ENCODE assay signal across 8 mouse cellular contexts in the genomic region with DNA sequence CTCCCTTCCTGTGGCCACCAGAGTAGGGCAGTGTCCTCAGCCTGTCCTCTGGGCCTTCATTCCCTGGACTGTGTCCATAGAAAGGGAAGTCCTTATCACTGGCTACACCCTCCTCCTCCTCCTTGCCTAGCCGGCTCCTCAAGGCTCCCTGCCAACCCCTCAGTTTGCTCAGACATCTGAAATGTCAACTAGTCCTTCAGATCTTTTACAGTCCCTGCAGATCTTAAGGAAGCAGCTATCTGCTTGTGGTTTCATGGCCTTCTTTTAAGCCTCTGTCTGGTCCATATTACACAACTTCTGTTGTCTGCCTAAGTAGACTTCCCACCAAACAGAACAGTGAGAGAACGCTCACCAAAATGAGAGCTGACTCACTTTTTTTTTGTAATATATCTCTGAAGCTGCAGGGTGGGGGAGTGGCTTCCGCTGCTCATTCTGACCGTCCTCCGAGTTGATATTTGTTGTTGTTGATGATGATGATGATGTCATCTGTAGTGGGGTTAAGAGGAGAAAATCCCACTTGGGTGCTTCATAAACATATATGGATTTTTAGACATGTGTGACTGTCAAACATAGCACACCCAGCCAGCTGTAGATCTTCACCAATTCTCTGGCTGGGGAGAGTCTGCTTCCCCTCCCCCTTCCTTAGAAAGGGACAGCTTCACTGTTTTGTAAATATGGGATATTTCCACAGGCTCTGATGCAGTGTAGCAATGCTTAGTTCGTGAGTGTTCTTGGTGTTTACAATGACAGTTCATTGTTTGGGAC.
DNase-seq lines count a peak whose midpoint lies in the region; ATAC-seq and TF ChIP-seq lines count a peak whose summit lies in the region.

No protein-coding gene starts in this region.

- H3K27ac ChIP-seq in heart, postnatal 0 days (ENCODE audit: low read depth): peak overlapping the region; percentile 26; the same call in 1 of the 2 replicates
- no peak overlapping the region for H3K27ac ChIP-seq in midbrain, embryonic 10.5 days (replicated peaks)

- no peaks in the 10 kb centered on the region for H3K36me3 ChIP-seq in heart, postnatal 0 days (replicated peaks; ENCODE audit: control insufficient read depth, insufficient read depth, low read length)
- H3K36me3 ChIP-seq in midbrain, embryonic 10.5 days: no peaks in the 10 kb centered on the region

- peak; percentile 30 for ATAC-seq in frontal cortex, adult (ENCODE audit: low TSS enrichment)
- peak; percentile 73 for ATAC-seq in heart, postnatal 0 days (ENCODE audit: insufficient read depth, low read depth)

- no peak for DNase-seq in frontal cortex, adult 2 months (ENCODE audit: extremely low spot score in 1 of 2, low spot score in 1 of 2)
- peak; percentile 59 to 64 for DNase-seq in adrenal gland, postnatal 36 days
- peak; percentile 42 for DNase-seq in heart, postnatal 0 days (ENCODE audit: low spot score)
- DNase-seq in lung, postnatal 10 days: peak; percentile 79
- no peak for DNase-seq in cerebellum, postnatal 14 days
- DNase-seq in midbrain, embryonic 10.5 days (ENCODE audit: low spot score): no peak
- DNase-seq in cerebellum, postnatal 25 days: no peak

- no peaks in the 10 kb centered on the region for H3K27me3 ChIP-seq in heart, postnatal 0 days (ENCODE audit: control insufficient read depth, insufficient read depth, low read length)
- no peaks in the 10 kb centered on the region for H3K27me3 ChIP-seq in midbrain, embryonic 10.5 days (ENCODE audit: low read depth, poor library complexity, severe bottlenecking)

- TF ChIP-seq EP300 in heart, postnatal 0 days (IDR thresholded peaks at IDR 0.05; ENCODE audit: low read depth): no peak

- no peak overlapping the region for H3K9ac ChIP-seq in heart, postnatal 0 days (replicated peaks; ENCODE audit: low read depth, low read length)

- WGBS in heart, postnatal 0 days: 49% methylated on average over 6 of the region's 6 CpGs
- 80% methylated on average over 6 of the region's 6 CpGs for WGBS in midbrain, embryonic 10.5 days

- no peak overlapping the region for H3K4me3 ChIP-seq in heart, postnatal 0 days (ENCODE audit: low read depth, low read length)
- no peak overlapping the region for H3K4me3 ChIP-seq in midbrain, embryonic 10.5 days

- H3K4me1 ChIP-seq in heart, postnatal 0 days (ENCODE audit: control insufficient read depth, insufficient read depth): peaks cover 11% of the 10 kb centered on the region
- H3K4me1 ChIP-seq in midbrain, embryonic 10.5 days: peaks cover 16% of the 10 kb centered on the region

- TF ChIP-seq CTCF in heart, postnatal 0 days (IDR thresholded peaks at IDR 0.05; ENCODE audit: low read depth): 0 out of 2 replicates have a peak, but pooled peaks have one; percentile 12

- no peaks in the 10 kb centered on the region for H3K9me3 ChIP-seq in heart, postnatal 0 days (replicated peaks; ENCODE audit: control insufficient read depth, low read length)
- H3K9me3 ChIP-seq in midbrain, embryonic 10.5 days (replicated peaks): no peaks in the 10 kb centered on the region

- no peak overlapping the region for H3K4me2 ChIP-seq in heart, postnatal 0 days (ENCODE audit: low read depth, low read length)

Comparison
In these comparisons a context has a peak if more than half of its experiments do, and no peak if none do; other contexts are left out.
1. DNase-seq: peak in adrenal gland, postnatal 36 days (2 of 2), heart, postnatal 0 days (single experiment) and lung, postnatal 10 days (single experiment); none in frontal cortex, adult 2 months (0 of 2), cerebellum, postnatal 14 days (0 of 2), midbrain, embryonic 10.5 days (single experiment) and cerebellum, postnatal 25 days (0 of 2).